Mouse (Mus musculus) forebrain, embryonic 16.5 days (tissue): ENCODE measurements around the gene Slc6a21. TPM values are rescaled to one million over a fixed set of nuclear protein-coding genes. Genes with fewer than 3 reads are reported as not detected.

Experiments
- ATAC-seq: fragments of 200-750 bp; cut with Nextera tagmentation; 2 replicates; pipeline ENCODE4 v1.8.0; 2017; ENCODE audit warnings: mild to moderate bottlenecking, moderate library complexity
- H3K27ac ChIP-seq: fragments of 300-500 bp; sonication (generic); 2 replicates; pipeline ENCODE4 v1.5.1; 2014; ENCODE audit warnings: low read length, control low read depth
- H3K27me3 ChIP-seq: fragments of 300-500 bp; sonication (generic); replicated peaks from 2 replicates; pipeline ENCODE4 v1.6.1; 2014; ENCODE audit warnings: low read length; ENCODE audit not compliant: control insufficient read depth, insufficient read depth
- H3K36me3 ChIP-seq: fragments of 300-500 bp; sonication (generic); 2 replicates; pipeline ENCODE4 v1.6.1; 2014; ENCODE audit not compliant: control insufficient read depth, insufficient read depth
- H3K4me1 ChIP-seq: fragments of 300-500 bp; sonication (generic); replicated peaks from 2 replicates; pipeline ENCODE4 v1.6.1; 2014; ENCODE audit warnings: low read length; ENCODE audit not compliant: control insufficient read depth, insufficient read depth
- H3K4me2 ChIP-seq: fragments of 300-500 bp; sonication (generic); 2 replicates; pipeline ENCODE4 v1.6.1; 2014; ENCODE audit warnings: mild to moderate bottlenecking, low read length, control low read depth
- H3K4me3 ChIP-seq: fragments of 300-500 bp; sonication (generic); replicated peaks from 2 replicates; pipeline ENCODE4 v1.5.1; 2014; ENCODE audit warnings: mild to moderate bottlenecking, low read length, control low read depth
- H3K9ac ChIP-seq: fragments of 300-500 bp; sonication (generic); replicated peaks from 2 replicates; pipeline ENCODE4 v1.6.1; 2014; ENCODE audit warnings: low read depth, low read length, control low read depth
- H3K9me3 ChIP-seq: fragments of 300-500 bp; sonication (generic); 2 replicates; pipeline ENCODE4 v1.6.1; 2016; ENCODE audit warnings: low read length; ENCODE audit not compliant: control insufficient read depth
- WGBS: fragments of 180-500 bp; shearing (Covaris S2); extraction: QIAGEN DNeasy Blood & Tissue Kit; methylation state at CpG from one replicate; pipeline ENCODE4 v1.1.7; 2014; 5-methylcytosine and 5-hydroxymethylcytosine counted together
- polyA plus RNA-seq: library from polyadenylated mRNA; unstranded; fragments of >200 nt; fragmentation: Nextera tagmentation; extraction: Ambion mirVana; gene quantifications from 2 replicates; pipeline ENCODE4 v1.2.1, GENCODE M21; 2015

Gene Slc6a21
- polyA plus RNA-seq, 1 experiment from 2014 or later: not detected

GRCm38 (mm10) chr7:45323069-45323468 lies 45.8 kb downstream of the Slc6a21 start:
- no peaks in the 10 kb centered on the region for H3K36me3 ChIP-seq
- H3K27me3 ChIP-seq: no peaks in the 10 kb centered on the region
- H3K9ac ChIP-seq: no peak overlapping the region
- 88% methylated on average over 5 of the region's 5 CpGs for WGBS
- no peak overlapping the region for H3K27ac ChIP-seq
- no peak for ATAC-seq
- no peak overlapping the region for H3K4me3 ChIP-seq
- H3K9me3 ChIP-seq: no peaks in the 10 kb centered on the region; the same call in 1 of the 2 replicates
- H3K4me2 ChIP-seq: no peak overlapping the region
- H3K4me1 ChIP-seq: no peaks in the 10 kb centered on the region

GRCm38 (mm10) chr7:45325800-45326199 lies 48.5 kb downstream of the Slc6a21 start:
- Histone ChIP-seq H3K4me1 (no peaks in the 10 kb centered on the region), H3K4me3 (no peak overlapping the region), H3K9ac (no peak overlapping the region), H3K27me3 (no peaks in the 10 kb centered on the region), H3K27ac (no peak overlapping the region), H3K36me3 (no peaks in the 10 kb centered on the region), H3K4me2 (no peak overlapping the region), H3K9me3 (no peaks in the 10 kb centered on the region; the same call in 1 of the 2 replicates)
- no peak for ATAC-seq

GRCm38 (mm10) chr7:45328841-45329475 lies 51.6 kb downstream of the Slc6a21 start:
- Histone ChIP-seq H3K27me3 (no peaks in the 10 kb centered on the region), H3K4me1 (peaks cover 11% of the 10 kb centered on the region), H3K4me3 (no peak overlapping the region), H3K36me3 (no peaks in the 10 kb centered on the region), H3K4me2 (no peak overlapping the region), H3K9ac (no peak overlapping the region), H3K27ac (no peak overlapping the region), H3K9me3 (no peaks in the 10 kb centered on the region; the same call in 1 of the 2 replicates)
- no peak for ATAC-seq
- WGBS: 80% methylated on average over 13 of the region's 13 CpGs

- Histone ChIP-seq H3K36me3 (no peaks in the 10 kb centered on the region), H3K9ac (no peak overlapping the region), H3K27me3 (no peaks in the 10 kb centered on the region), H3K4me2 (no peak overlapping the region), H3K4me3 (no peak overlapping the region), H3K9me3 (no peaks in the 10 kb centered on the region), H3K4me1 (peaks cover 11% of the 10 kb centered on the region), H3K27ac (no peak overlapping the region)
- ATAC-seq: no peak
- WGBS: 78% methylated on average over 6 of the region's 6 CpGs
Measured at GRCm38 (mm10) chr7:45331502-45331901, 54.2 kb downstream of the Slc6a21 start.

GRCm38 (mm10) chr7:45332685-45333425 lies 55.5 kb downstream of the Slc6a21 start:
- Histone ChIP-seq H3K4me2 (peak overlapping the region; percentile 89), H3K27ac (no peak overlapping the region)

GRCm38 (mm10) chr7:45333431-45333982 lies 56.2 kb downstream of the Slc6a21 start, which contains the start of gene Trpm4:
Trpm4 (minus strand) TSS chr7:45333780.
- Histone ChIP-seq H3K9ac (peak within 1 kb of the TSS; percentile 70), H3K36me3 (no peaks in the 10 kb centered on the region), H3K27ac (no peak within 1 kb of the TSS), H3K4me2 (peak within 1 kb of the TSS; percentile 89), H3K4me1 (peaks cover 12% of the 10 kb centered on the region), H3K9me3 (no peaks in the 10 kb centered on the region), H3K27me3 (peaks cover 6% of the 10 kb centered on the region), H3K4me3 (peak within 1 kb of the TSS; percentile 65)
- peak; percentile 84 for ATAC-seq
- WGBS: under 1% methylated on average over 38 of the region's 38 CpGs

More at GRCm38 (mm10) chr7:45332685-45333425, 55.5 kb downstream of the Slc6a21 start:
- Histone ChIP-seq H3K9ac (peak overlapping the region; percentile 70), H3K27me3 (peaks cover 6% of the 10 kb centered on the region), H3K36me3 (no peaks in the 10 kb centered on the region), H3K9me3 (no peaks in the 10 kb centered on the region), H3K4me3 (peak overlapping the region; percentile 65), H3K4me1 (peaks cover 11% of the 10 kb centered on the region)
- peak; percentile 33 for ATAC-seq
- 2% methylated on average over 22 of the region's 22 CpGs for WGBS

GRCm38 (mm10) chr7:45334605-45335004 lies 57.3 kb downstream of the Slc6a21 start:
- no peak overlapping the region for H3K4me2 ChIP-seq
- 50% methylated on average over 3 of the region's 3 CpGs for WGBS
- no peak overlapping the region for H3K9ac ChIP-seq
- H3K4me3 ChIP-seq: no peak overlapping the region
- H3K27me3 ChIP-seq: peaks cover 6% of the 10 kb centered on the region
- H3K9me3 ChIP-seq: no peaks in the 10 kb centered on the region
- H3K27ac ChIP-seq: no peak overlapping the region
- no peak for ATAC-seq
- H3K36me3 ChIP-seq: no peaks in the 10 kb centered on the region
- peaks cover 19% of the 10 kb centered on the region for H3K4me1 ChIP-seq

- Histone ChIP-seq H3K27ac (no peak within 1 kb of the TSS), H3K4me1 (peaks cover 24% of the 10 kb centered on the region), H3K9ac (no peak within 1 kb of the TSS), H3K36me3 (no peaks in the 10 kb centered on the region), H3K4me2 (peak within 1 kb of the TSS; percentile 89; the same call in 1 of the 2 replicates), H3K27me3 (peaks cover 6% of the 10 kb centered on the region), H3K4me3 (no peak within 1 kb of the TSS), H3K9me3 (no peaks in the 10 kb centered on the region)
- 35% methylated on average over 5 of the region's 5 CpGs for WGBS
- ATAC-seq: no peak
Measured at GRCm38 (mm10) chr7:45335056-45335455, 57.7 kb downstream of the Slc6a21 start, which contains the start of gene Hrc. Hrc (plus strand) TSS chr7:45335290.

- Histone ChIP-seq H3K36me3 (no peaks in the 10 kb centered on the region), H3K9me3 (no peaks in the 10 kb centered on the region), H3K27ac (no peak overlapping the region), H3K4me2 (no peak overlapping the region), H3K27me3 (peaks cover 6% of the 10 kb centered on the region), H3K4me1 (peaks cover 36% of the 10 kb centered on the region), H3K4me3 (no peak overlapping the region), H3K9ac (no peak overlapping the region)
- WGBS: 87% methylated on average over 4 of the region's 4 CpGs
- ATAC-seq: no peak
Measured at GRCm38 (mm10) chr7:45336319-45336718, 59.0 kb downstream of the Slc6a21 start.
